Mouse (Mus musculus) hindbrain, embryonic 14.5 days (tissue): ENCODE results near the gene Fam71e1. TPM values are rescaled to one million over a fixed set of nuclear protein-coding genes. Genes with fewer than 3 reads are reported as not detected.

ENCODE experiments used
- ATAC-seq: fragments of 200-750 bp; cut with Nextera tagmentation; 2 replicates; pipeline ENCODE4 v1.8.0; 2017; ENCODE audit warnings: moderate number of reproducible peaks, mild to moderate bottlenecking, moderate TSS enrichment, moderate library complexity; ENCODE audit not compliant: low FRiP score
- DNase-seq: peaks from one replicate; pipeline ENCODE4 v3.0.0-alpha.2; 2015; ENCODE audit warnings: low spot score
- H3K27ac ChIP-seq: fragments of 300-500 bp; sonication (generic); 2 replicates; pipeline ENCODE4 v1.5.1; 2014; ENCODE audit warnings: mild to moderate bottlenecking, moderate library complexity
- H3K27me3 ChIP-seq: fragments of 300-500 bp; sonication (generic); 2 replicates; pipeline ENCODE4 v1.6.1; 2014; ENCODE audit warnings: mild to moderate bottlenecking, low read length, mixed read lengths; ENCODE audit not compliant: control insufficient read depth, insufficient read depth
- H3K36me3 ChIP-seq: fragments of 300-500 bp; sonication (generic); replicated peaks from 2 replicates; pipeline ENCODE4 v1.6.1; 2014; ENCODE audit not compliant: control insufficient read depth, insufficient read depth
- H3K4me1 ChIP-seq: fragments of 300-500 bp; sonication (generic); replicated peaks from 2 replicates; pipeline ENCODE4 v1.6.1; 2014; ENCODE audit warnings: antibody characterized with exemption, low read length, mixed read lengths; ENCODE audit not compliant: control insufficient read depth, insufficient read depth
- H3K4me2 ChIP-seq: fragments of 300-500 bp; sonication (generic); replicated peaks from 2 replicates; pipeline ENCODE4 v1.6.1; 2014; ENCODE audit warnings: mild to moderate bottlenecking, moderate library complexity
- H3K4me3 ChIP-seq: fragments of 300-500 bp; sonication (generic); replicated peaks from 2 replicates; pipeline ENCODE4 v1.5.1; 2014; ENCODE audit warnings: mild to moderate bottlenecking, low read length
- H3K9ac ChIP-seq: fragments of 300-500 bp; sonication (generic); 2 replicates; pipeline ENCODE4 v1.6.1; 2014
- H3K9me3 ChIP-seq: fragments of 300-500 bp; sonication (generic); 2 replicates; pipeline ENCODE4 v1.6.1; 2016; ENCODE audit warnings: low read length; ENCODE audit not compliant: control insufficient read depth
- WGBS: fragments of 180-500 bp; shearing (Covaris S2); extraction: QIAGEN DNeasy Blood & Tissue Kit; methylation state at CpG from one replicate; pipeline ENCODE4 v1.1.7; 2014; 5-methylcytosine and 5-hydroxymethylcytosine counted together
- polyA plus RNA-seq: library from polyadenylated mRNA; unstranded; fragments of >200 nt; fragmentation: Nextera tagmentation; extraction: Ambion mirVana; gene quantifications from 2 replicates; pipeline ENCODE4 v1.2.1, GENCODE M21; 2014

The Fam71e1 gene
- polyA plus RNA-seq, 1 experiment from 2014 or later: 23.8 TPM

GRCm38 (mm10) chr7:44484841-44485571 is 11.4 kb upstream of the Fam71e1 start:
- Histone ChIP-seq H3K27me3 (peaks cover 6% of the 10 kb centered on the region; the same call in 1 of the 2 replicates), H3K36me3 (peaks cover 15% of the 10 kb centered on the region), H3K9ac (no peak overlapping the region), H3K4me1 (no peaks in the 10 kb centered on the region), H3K9me3 (no peaks in the 10 kb centered on the region), H3K4me3 (no peak overlapping the region), H3K27ac (no peak overlapping the region), H3K4me2 (no peak overlapping the region)
- peak; percentile 96 for DNase-seq
- ATAC-seq: peak; percentile 77
- WGBS: 40% methylated on average over 5 of the region's 5 CpGs

DNA sequence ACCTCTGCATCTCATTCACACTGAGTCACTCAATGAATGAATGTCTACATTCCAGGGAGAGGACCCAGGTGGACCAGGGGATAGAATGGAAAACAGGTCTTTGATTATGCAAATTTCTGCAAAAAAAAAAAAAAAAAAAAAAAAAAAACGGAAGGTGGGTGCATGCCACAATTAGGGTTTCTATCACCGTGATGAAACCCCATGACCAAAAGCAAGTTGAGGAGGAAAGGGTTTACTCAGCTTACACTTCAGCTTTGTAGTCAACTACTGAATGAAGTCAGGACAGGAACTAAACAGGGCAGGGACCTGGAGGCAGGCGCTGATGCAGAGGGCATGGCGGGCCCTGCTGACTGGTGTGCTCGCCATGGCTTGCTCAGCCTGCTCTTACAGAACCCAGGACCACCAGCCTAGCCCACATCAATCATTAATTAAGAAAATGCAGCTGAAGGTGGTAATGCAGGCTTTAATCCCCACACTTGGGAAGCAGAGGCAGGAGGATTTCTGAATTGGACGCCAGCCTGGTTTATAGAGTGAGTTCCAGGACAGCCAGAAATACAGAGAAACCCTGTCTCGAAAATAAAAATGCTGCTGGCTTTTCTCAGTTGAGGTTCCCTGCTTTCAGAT is 10.7 kb upstream of the Fam71e1 start:
- Histone ChIP-seq H3K4me1 (no peaks in the 10 kb centered on the region), H3K4me3 (no peak overlapping the region), H3K27me3 (0 out of 2 replicates have a peak, but pooled peaks cover 1% of the 10 kb centered on the region), H3K36me3 (peaks cover 21% of the 10 kb centered on the region), H3K9me3 (no peaks in the 10 kb centered on the region), H3K4me2 (no peak overlapping the region), H3K9ac (no peak overlapping the region), H3K27ac (no peak overlapping the region)
- ATAC-seq (no peak), DNase-seq (no peak)
- 76% methylated on average over 7 of the region's 7 CpGs for WGBS

- Histone ChIP-seq H3K4me1 (no peaks in the 10 kb centered on the region), H3K27me3 (no peaks in the 10 kb centered on the region), H3K27ac (peak overlapping the region; percentile 41; the same call in 1 of the 2 replicates), H3K4me3 (no peak overlapping the region), H3K9me3 (no peaks in the 10 kb centered on the region), H3K4me2 (no peak overlapping the region), H3K36me3 (peaks cover 35% of the 10 kb centered on the region), H3K9ac (peak overlapping the region; percentile 26; the same call in 1 of the 2 replicates)
- ATAC-seq (no peak), DNase-seq (no peak)
- WGBS: 59% methylated on average over 13 of the region's 13 CpGs
Observed at GRCm38 (mm10) chr7:44486927-44487575, 9.3 kb upstream of the Fam71e1 start.

GRCm38 (mm10) chr7:44487936-44488335 is 8.4 kb upstream of the Fam71e1 start:
- no peak overlapping the region for H3K27ac ChIP-seq
- H3K9me3 ChIP-seq: no peaks in the 10 kb centered on the region
- H3K4me2 ChIP-seq: no peak overlapping the region
- no peaks in the 10 kb centered on the region for H3K4me1 ChIP-seq
- peaks cover 44% of the 10 kb centered on the region for H3K36me3 ChIP-seq
- no peak overlapping the region for H3K4me3 ChIP-seq
- H3K9ac ChIP-seq: no peak overlapping the region
- 95% methylated on average over 7 of the region's 7 CpGs for WGBS
- DNase-seq (no peak), ATAC-seq (no peak)
- H3K27me3 ChIP-seq: no peaks in the 10 kb centered on the region

DNA sequence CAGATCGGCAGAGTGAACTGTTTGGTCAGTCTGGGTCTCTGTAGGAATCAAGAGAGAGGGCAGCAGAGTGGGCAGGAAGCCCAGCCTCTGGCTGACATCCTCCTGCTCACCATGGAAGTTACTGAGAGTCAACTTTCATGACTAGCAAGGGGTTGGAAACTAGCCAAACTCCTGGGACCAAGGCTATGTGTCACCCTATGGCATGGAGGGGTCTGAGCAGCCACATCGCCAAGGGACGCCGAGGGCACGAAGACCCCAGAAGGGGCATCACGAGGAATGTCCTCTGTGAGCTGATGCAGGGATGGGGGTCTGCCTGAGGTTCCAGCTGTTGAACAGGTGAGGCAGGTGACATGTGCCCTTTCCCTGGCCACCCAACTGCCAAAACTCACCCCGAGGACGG is 7.8 kb upstream of the Fam71e1 start:
- H3K27ac ChIP-seq: no peak overlapping the region
- no peaks in the 10 kb centered on the region for H3K9me3 ChIP-seq
- DNase-seq: no peak
- no peak for ATAC-seq
- WGBS: 91% methylated on average over 8 of the region's 8 CpGs
- H3K9ac ChIP-seq: no peak overlapping the region
- H3K4me3 ChIP-seq: no peak overlapping the region
- peaks cover 47% of the 10 kb centered on the region for H3K36me3 ChIP-seq
- no peaks in the 10 kb centered on the region for H3K4me1 ChIP-seq
- H3K4me2 ChIP-seq: no peak overlapping the region
- no peaks in the 10 kb centered on the region for H3K27me3 ChIP-seq

GRCm38 (mm10) chr7:44490281-44490680 is 6.1 kb upstream of the Fam71e1 start:
- no peak for DNase-seq
- H3K9ac ChIP-seq: no peak overlapping the region
- 87% methylated on average over 4 of the region's 4 CpGs for WGBS
- H3K9me3 ChIP-seq: no peaks in the 10 kb centered on the region
- no peak overlapping the region for H3K27ac ChIP-seq
- H3K4me1 ChIP-seq: peaks cover 7% of the 10 kb centered on the region
- H3K36me3 ChIP-seq: peaks cover 47% of the 10 kb centered on the region
- H3K27me3 ChIP-seq: no peaks in the 10 kb centered on the region
- H3K4me2 ChIP-seq: no peak overlapping the region
- ATAC-seq: no peak
- H3K4me3 ChIP-seq: no peak overlapping the region

DNA sequence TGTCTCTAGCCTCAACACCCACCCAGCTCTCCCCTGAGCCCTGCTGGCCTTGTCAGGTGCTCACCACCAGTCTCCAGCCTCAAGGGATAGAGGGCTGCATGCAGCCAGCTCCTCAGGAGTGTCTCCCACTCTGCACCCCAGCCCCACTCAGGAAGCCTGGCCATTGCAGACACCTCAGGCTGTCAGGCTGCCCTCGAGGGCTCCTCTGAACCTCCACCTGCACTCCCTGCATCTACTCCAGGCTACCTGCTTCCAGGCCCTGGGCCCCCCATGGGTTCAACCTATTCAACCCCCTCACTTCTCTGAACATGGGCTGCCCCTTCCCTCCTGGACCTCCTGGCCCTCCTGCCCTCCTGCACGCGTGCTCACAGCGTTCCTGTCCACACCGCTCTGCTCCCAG is 5.0 kb upstream of the Fam71e1 start:
- no peak for ATAC-seq
- Histone ChIP-seq H3K4me3 (no peak overlapping the region), H3K27ac (no peak overlapping the region), H3K4me2 (no peak overlapping the region), H3K9ac (no peak overlapping the region), H3K9me3 (no peaks in the 10 kb centered on the region), H3K4me1 (peaks cover 11% of the 10 kb centered on the region), H3K36me3 (peaks cover 47% of the 10 kb centered on the region), H3K27me3 (no peaks in the 10 kb centered on the region)
- DNase-seq: no peak
- 96% methylated on average over 5 of the region's 5 CpGs for WGBS

DNA sequence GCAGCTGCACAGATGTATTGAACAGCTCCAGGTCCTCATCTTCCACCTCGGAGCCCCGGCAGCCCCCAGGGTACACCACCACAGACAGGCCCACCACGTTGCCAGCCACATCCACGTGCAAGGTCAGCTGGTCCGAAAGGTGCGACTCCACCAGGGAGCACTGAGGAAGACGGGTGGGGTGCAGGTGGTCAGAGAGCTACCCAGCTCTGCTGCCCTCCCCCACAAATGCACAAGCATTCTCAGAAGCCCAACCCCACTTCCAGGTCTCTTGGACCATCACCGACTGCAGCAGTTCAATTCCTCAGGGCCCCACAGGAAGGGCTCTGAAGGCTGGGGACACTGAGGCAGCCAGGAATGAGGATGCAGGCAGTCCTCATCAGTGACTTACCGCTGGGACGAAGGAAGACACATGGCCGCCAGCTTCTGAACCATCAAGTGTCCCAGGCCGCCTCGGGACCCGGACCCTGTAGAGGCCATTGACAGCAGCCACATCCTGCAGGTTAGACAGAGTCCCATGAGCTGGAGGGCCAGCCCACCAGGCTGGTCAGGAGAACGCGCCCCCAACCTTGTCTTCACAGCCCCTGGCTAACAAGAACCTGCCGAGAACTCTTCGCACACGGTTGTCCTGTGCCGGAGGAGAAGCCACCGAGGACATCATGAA is 4.1 kb upstream of the Fam71e1 start:
- ATAC-seq (no peak), DNase-seq (no peak)
- Histone ChIP-seq H3K27ac (no peak overlapping the region), H3K4me3 (no peak overlapping the region), H3K4me1 (peaks cover 16% of the 10 kb centered on the region), H3K27me3 (no peaks in the 10 kb centered on the region), H3K36me3 (peaks cover 47% of the 10 kb centered on the region), H3K4me2 (no peak overlapping the region), H3K9me3 (no peaks in the 10 kb centered on the region), H3K9ac (no peak overlapping the region)
- 96% methylated on average over 21 of the region's 21 CpGs for WGBS

GRCm38 (mm10) chr7:44494681-44495080 is 1.7 kb upstream of the Fam71e1 start:
- no peak for ATAC-seq
- H3K9ac ChIP-seq: no peak overlapping the region
- peak overlapping the region; percentile 72; the same call in 1 of the 2 replicates for H3K4me2 ChIP-seq
- H3K4me1 ChIP-seq: peaks cover 20% of the 10 kb centered on the region
- no peaks in the 10 kb centered on the region for H3K27me3 ChIP-seq
- no peak overlapping the region for H3K4me3 ChIP-seq
- DNase-seq: no peak
- peaks cover 36% of the 10 kb centered on the region for H3K36me3 ChIP-seq
- no peak overlapping the region for H3K27ac ChIP-seq
- H3K9me3 ChIP-seq: no peaks in the 10 kb centered on the region
- 91% methylated on average over 12 of the region's 12 CpGs for WGBS
